Mouse (Mus musculus): Measurements from ENCODE around the gene Smg9. TPM values are rescaled to one million over a fixed set of nuclear protein-coding genes. Genes with fewer than 3 reads are reported as not detected.
A peak's percentile ranks its signal among the peaks of the same experiment; 100 is the strongest.

The Smg9 gene
- total and polyA plus RNA-seq, 3 experiments: 54.6 to 95.3 TPM; not detected in 1

DNA sequence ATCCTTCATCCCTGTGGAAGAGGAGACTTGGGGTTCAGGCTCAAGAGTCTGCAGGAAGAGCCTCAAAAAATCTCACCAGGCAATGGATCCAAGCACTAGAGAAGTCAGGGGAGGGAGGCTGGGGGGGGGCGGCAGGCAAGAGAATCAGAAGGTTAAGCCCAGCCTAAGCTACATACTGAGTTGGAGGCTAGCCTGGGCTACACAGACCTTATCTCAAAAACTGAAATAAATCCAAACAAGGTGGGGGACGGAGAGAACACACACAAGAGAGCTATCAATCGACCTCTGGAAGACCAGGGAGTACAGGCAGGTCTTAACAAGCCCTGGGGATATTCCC is 27.6 kb upstream of the Smg9 start:
- TF ChIP-seq GATA1 (IDR thresholded peaks at IDR 0.05; ENCODE audit: low read depth, low read length) (no peak), GABPA (IDR thresholded peaks at IDR 0.05; ENCODE audit: low read depth, low read length) (no peak), MAZ (IDR thresholded peaks at IDR 0.05; ENCODE audit: low read depth, low read length) (0 out of 2 replicates have a peak, but pooled peaks have one; percentile 11), CHD1 (IDR thresholded peaks at IDR 0.05; ENCODE audit: low read depth, low read length) (peak; percentile 40; the same call in 1 of the 2 replicates)
- Histone ChIP-seq H3K27ac (ENCODE audit: control insufficient read depth, low read depth, low read length) (peak overlapping the region; percentile 97), H3K9me3 (replicated peaks; ENCODE audit: insufficient read depth, low read length) (no peaks in the 10 kb centered on the region), H3K79me2 (ENCODE audit: control insufficient read depth, insufficient read depth, low read length, poor library complexity) (peaks cover 45% of the 10 kb centered on the region), H3K36me3 (ENCODE audit: control insufficient read depth in 1 of 2, insufficient read depth in 2 of 2, low read length in 2 of 2) (peaks cover 2 to 24% of the 10 kb centered on the region in 2 experiments), H3K4me3 (ENCODE audit: control insufficient read depth in 1 of 2, insufficient read depth in 1 of 2, low read depth in 2 of 2, low read length in 2 of 2) (peak overlapping the region; percentile 74 to 90), H3K4me1 (ENCODE audit: control insufficient read depth in 1 of 2, insufficient read depth in 2 of 2, low read length in 2 of 2) (peaks cover 19 to 60% of the 10 kb centered on the region in 2 experiments), H3K9ac (ENCODE audit: control insufficient read depth, low read depth, low read length, poor library complexity, severe bottlenecking) (peak overlapping the region; percentile 95), H3K27me3 (ENCODE audit: control insufficient read depth in 1 of 2, insufficient read depth in 2 of 2, low read length in 2 of 2) (no peaks in the 10 kb centered on the region)
- no peak for DNase-seq (ENCODE audit: low read depth, low spot score)

DNA sequence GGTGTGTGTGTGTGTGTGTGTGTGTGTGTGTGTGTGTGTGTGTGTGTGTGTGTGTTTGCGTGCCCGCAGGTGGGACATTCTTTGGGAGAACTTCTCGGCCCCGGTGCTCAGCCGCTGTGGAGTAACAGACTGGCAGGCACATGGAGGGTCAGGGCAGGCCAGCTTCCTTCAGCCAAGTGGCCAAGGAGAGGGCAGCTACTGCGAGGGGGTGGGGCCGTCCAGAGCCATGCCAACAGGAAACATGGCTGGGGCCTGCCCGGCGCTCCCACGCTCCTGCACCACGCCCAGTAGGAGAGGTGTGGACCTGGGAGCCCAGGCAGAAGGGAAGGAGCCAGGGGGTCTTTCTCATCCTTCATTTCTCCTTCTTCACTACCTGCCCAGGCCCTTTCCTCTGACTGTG is 27.1 kb upstream of the Smg9 start:
- DNase-seq (ENCODE audit: low read depth, low spot score): peak; percentile 53
- Histone ChIP-seq H3K36me3 (ENCODE audit: control insufficient read depth in 1 of 2, insufficient read depth in 2 of 2, low read length in 2 of 2) (peaks cover 2 to 27% of the 10 kb centered on the region in 2 experiments), H3K27ac (ENCODE audit: control insufficient read depth, low read depth, low read length) (peak overlapping the region; percentile 97), H3K4me1 (ENCODE audit: control insufficient read depth in 1 of 2, insufficient read depth in 2 of 2, low read length in 2 of 2) (peaks cover 19 to 60% of the 10 kb centered on the region in 2 experiments), H3K9ac (ENCODE audit: control insufficient read depth, low read depth, low read length, poor library complexity, severe bottlenecking) (peak overlapping the region; percentile 95), H3K27me3 (ENCODE audit: control insufficient read depth in 1 of 2, insufficient read depth in 2 of 2, low read length in 2 of 2) (no peaks in the 10 kb centered on the region), H3K79me2 (ENCODE audit: control insufficient read depth, insufficient read depth, low read length, poor library complexity) (peaks cover 46% of the 10 kb centered on the region), H3K9me3 (replicated peaks; ENCODE audit: insufficient read depth, low read length) (no peaks in the 10 kb centered on the region), H3K4me3 (ENCODE audit: control insufficient read depth in 1 of 2, insufficient read depth in 1 of 2, low read depth in 2 of 2, low read length in 2 of 2) (peak overlapping the region; percentile 74 to 90)
- 0 out of 2 replicates have a peak, but pooled peaks have one; percentile 5 for TF ChIP-seq TCF12 (IDR thresholded peaks at IDR 0.05; ENCODE audit: low read depth, low read length)
- TF ChIP-seq ZMIZ1 (IDR thresholded peaks at IDR 0.05; ENCODE audit: low read depth, low read length): no peak

- peaks cover 2 to 30% of the 10 kb centered on the region in 2 experiments for H3K36me3 ChIP-seq (ENCODE audit: control insufficient read depth in 1 of 2, insufficient read depth in 2 of 2, low read length in 2 of 2)
- H3K4me1 ChIP-seq (ENCODE audit: control insufficient read depth in 1 of 2, insufficient read depth in 2 of 2, low read length in 2 of 2): peaks cover 20 to 60% of the 10 kb centered on the region in 2 experiments
- H3K9ac ChIP-seq (ENCODE audit: control insufficient read depth, low read depth, low read length, poor library complexity, severe bottlenecking): peak overlapping the region; percentile 95
- no peaks in the 10 kb centered on the region for H3K27me3 ChIP-seq (ENCODE audit: control insufficient read depth in 1 of 2, insufficient read depth in 2 of 2, low read length in 2 of 2)
- DNase-seq (ENCODE audit: low read depth, low spot score): peak; percentile 61
- no peaks in the 10 kb centered on the region for H3K9me3 ChIP-seq (replicated peaks; ENCODE audit: insufficient read depth, low read length)
- H3K27ac ChIP-seq (ENCODE audit: control insufficient read depth, low read depth, low read length): peak overlapping the region; percentile 97
- H3K79me2 ChIP-seq (ENCODE audit: control insufficient read depth, insufficient read depth, low read length, poor library complexity): peaks cover 49% of the 10 kb centered on the region
- H3K4me3 ChIP-seq (ENCODE audit: control insufficient read depth in 1 of 2, insufficient read depth in 1 of 2, low read depth in 2 of 2, low read length in 2 of 2): peak overlapping the region; percentile 74 to 90
- no peak for TF ChIP-seq RAD21 (IDR thresholded peaks at IDR 0.05; ENCODE audit: low read depth, low read length)
- no peak for TF ChIP-seq UBTF (IDR thresholded peaks at IDR 0.05; ENCODE audit: borderline replicate concordance, insufficient read depth, low read depth, low read length)
- no peak for TF ChIP-seq KAT2A (conservative IDR thresholded peaks at IDR 0.05; ENCODE audit: low read depth, low read length)
- no peak for TF ChIP-seq EP300 (IDR thresholded peaks at IDR 0.05; ENCODE audit: low read depth in 1 of 2, low read length in 2 of 2)
- no peak for TF ChIP-seq GABPA (IDR thresholded peaks at IDR 0.05; ENCODE audit: low read depth, low read length)
- TF ChIP-seq ZC3H11A (IDR thresholded peaks at IDR 0.05; ENCODE audit: low read depth, low read length): no peak
- TF ChIP-seq MAFK (IDR thresholded peaks at IDR 0.05; ENCODE audit: borderline replicate concordance, low read depth, low read length): no peak
- no peak for TF ChIP-seq ZKSCAN1 (IDR thresholded peaks at IDR 0.05; ENCODE audit: low read depth, low read length)
- no peak for TF ChIP-seq POLR2AphosphoS5 (IDR thresholded peaks at IDR 0.05; ENCODE audit: borderline replicate concordance, low read depth, low read length)
These were observed 26.6 kb upstream of the Smg9 start for GRCm38 (mm10) chr7:24372786-24373185.
